Mouse (Mus musculus) embryonic facial prominence, embryonic 10.5 days (tissue): ENCODE measurements around the gene Ksr1. TPM values are rescaled to one million over a fixed set of nuclear protein-coding genes. Genes with fewer than 3 reads are reported as not detected.

Experiments used
- DNase-seq: peaks from one replicate; pipeline ENCODE4 v3.0.0-alpha.2; 2017; ENCODE audit warnings: low spot score
- H3K27ac ChIP-seq: fragments of 300-500 bp; sonication (generic); replicated peaks from 2 replicates; pipeline ENCODE4 v1.5.1; 2016; ENCODE audit warnings: mild to moderate bottlenecking
- H3K27me3 ChIP-seq: fragments of 300-500 bp; sonication (generic); replicated peaks from 2 replicates; pipeline ENCODE4 v1.6.1; 2016; ENCODE audit warnings: low read depth, mild to moderate bottlenecking; ENCODE audit not compliant: poor library complexity, severe bottlenecking
- H3K36me3 ChIP-seq: fragments of 300-500 bp; sonication (generic); replicated peaks from 2 replicates; pipeline ENCODE4 v1.6.1; 2016; ENCODE audit warnings: mild to moderate bottlenecking, moderate library complexity
- H3K4me1 ChIP-seq: fragments of 300-500 bp; sonication (generic); 2 replicates; pipeline ENCODE4 v1.6.1; 2016
- H3K4me3 ChIP-seq: fragments of 300-500 bp; sonication (generic); 2 replicates; pipeline ENCODE4 v1.5.1; 2016; ENCODE audit warnings: mild to moderate bottlenecking, moderate library complexity
- H3K9me3 ChIP-seq: fragments of 300-500 bp; sonication (generic); 2 replicates; pipeline ENCODE4 v1.6.1; 2016; ENCODE audit warnings: mild to moderate bottlenecking
- WGBS: fragments of 180-500 bp; shearing (Covaris S2); methylation state at CpG from one replicate; pipeline ENCODE4 v1.1.7; 2016; 5-methylcytosine and 5-hydroxymethylcytosine counted together
- polyA plus RNA-seq: library from polyadenylated mRNA; unstranded; fragments of >200 nt; fragmentation: Nextera tagmentation; extraction: Ambion mirVana; gene quantifications from 2 replicates; pipeline ENCODE4 v1.2.1, GENCODE M21; 2016

Ksr1 gene
- polyA plus RNA-seq, 1 experiment from 2014 or later: 1.5 TPM

GRCm38 (mm10) chr11:79144043-79144591, 2.1 kb downstream of the Ksr1 start:
- Histone ChIP-seq H3K9me3 (no peaks in the 10 kb centered on the region), H3K36me3 (no peaks in the 10 kb centered on the region), H3K4me3 (peak overlapping the region; percentile 84; the same call in 1 of the 2 replicates), H3K27me3 (peaks cover 8% of the 10 kb centered on the region; the same call in 1 of the 2 replicates), H3K27ac (no peak overlapping the region), H3K4me1 (peaks cover 44% of the 10 kb centered on the region)
- WGBS: 84% methylated on average over 2 of the region's 2 CpGs
- DNase-seq: no peak

GRCm38 (mm10) chr11:79143322-79143721, 2.9 kb downstream of the Ksr1 start:
- Histone ChIP-seq H3K9me3 (no peaks in the 10 kb centered on the region), H3K4me1 (peaks cover 44% of the 10 kb centered on the region), H3K36me3 (no peaks in the 10 kb centered on the region), H3K27ac (no peak overlapping the region), H3K27me3 (peaks cover 8% of the 10 kb centered on the region; the same call in 1 of the 2 replicates), H3K4me3 (no peak overlapping the region)
- WGBS: 88% methylated on average over 3 of the region's 3 CpGs
- no peak for DNase-seq

GRCm38 (mm10) chr11:79142381-79142780, 3.8 kb downstream of the Ksr1 start:
- no peak for DNase-seq
- Histone ChIP-seq H3K27ac (0 out of 2 replicates have a peak overlapping the region, but pooled peaks have one; percentile 24), H3K4me3 (no peak overlapping the region), H3K36me3 (no peaks in the 10 kb centered on the region), H3K4me1 (peaks cover 44% of the 10 kb centered on the region), H3K9me3 (no peaks in the 10 kb centered on the region), H3K27me3 (peaks cover 8% of the 10 kb centered on the region; the same call in 1 of the 2 replicates)
- WGBS: 87% methylated on average over 11 of the region's 11 CpGs

- Histone ChIP-seq H3K27ac (peak overlapping the region; percentile 24; the same call in 1 of the 2 replicates), H3K4me3 (peak overlapping the region; percentile 11; the same call in 1 of the 2 replicates), H3K4me1 (peaks cover 44% of the 10 kb centered on the region), H3K36me3 (no peaks in the 10 kb centered on the region), H3K9me3 (no peaks in the 10 kb centered on the region), H3K27me3 (peaks cover 8% of the 10 kb centered on the region; the same call in 1 of the 2 replicates)
- WGBS: 44% methylated on average over 11 of the region's 11 CpGs
- DNase-seq: peak; percentile 37
Measured at GRCm38 (mm10) chr11:79141235-79142109, 4.7 kb downstream of the Ksr1 start.

GRCm38 (mm10) chr11:79140511-79140888, 5.7 kb downstream of the Ksr1 start:
- DNase-seq: no peak
- 93% methylated on average over 6 of the region's 6 CpGs for WGBS
- Histone ChIP-seq H3K9me3 (no peaks in the 10 kb centered on the region), H3K4me1 (peaks cover 51% of the 10 kb centered on the region), H3K27me3 (peaks cover 8% of the 10 kb centered on the region; the same call in 1 of the 2 replicates), H3K36me3 (no peaks in the 10 kb centered on the region), H3K4me3 (no peak overlapping the region), H3K27ac (no peak overlapping the region)

GRCm38 (mm10) chr11:79139878-79140510, 6.2 kb downstream of the Ksr1 start:
- H3K27ac ChIP-seq: no peak overlapping the region
- peaks cover 50% of the 10 kb centered on the region for H3K4me1 ChIP-seq
- no peak for DNase-seq
- 90% methylated on average over 11 of the region's 11 CpGs for WGBS
- no peaks in the 10 kb centered on the region for H3K9me3 ChIP-seq
- peaks cover 5% of the 10 kb centered on the region; the same call in 1 of the 2 replicates for H3K27me3 ChIP-seq
- H3K4me3 ChIP-seq: no peak overlapping the region
- H3K36me3 ChIP-seq: no peaks in the 10 kb centered on the region

GRCm38 (mm10) chr11:79138621-79139020, 7.6 kb downstream of the Ksr1 start:
- Histone ChIP-seq H3K4me3 (no peak overlapping the region), H3K36me3 (no peaks in the 10 kb centered on the region), H3K4me1 (peaks cover 46% of the 10 kb centered on the region), H3K9me3 (no peaks in the 10 kb centered on the region), H3K27ac (no peak overlapping the region), H3K27me3 (no peaks in the 10 kb centered on the region)
- 92% methylated on average over 6 of the region's 6 CpGs for WGBS
- DNase-seq: no peak

GRCm38 (mm10) chr11:79137245-79137644, 9.0 kb downstream of the Ksr1 start:
- no peak overlapping the region for H3K4me3 ChIP-seq
- no peaks in the 10 kb centered on the region for H3K27me3 ChIP-seq
- WGBS: 84% methylated on average over 5 of the region's 5 CpGs
- peaks cover 40% of the 10 kb centered on the region for H3K4me1 ChIP-seq
- H3K36me3 ChIP-seq: no peaks in the 10 kb centered on the region
- H3K9me3 ChIP-seq: no peaks in the 10 kb centered on the region
- DNase-seq: no peak
- H3K27ac ChIP-seq: no peak overlapping the region

GRCm38 (mm10) chr11:79135685-79136360, 10.4 kb downstream of the Ksr1 start:
- no peaks in the 10 kb centered on the region for H3K36me3 ChIP-seq
- H3K4me1 ChIP-seq: peaks cover 33% of the 10 kb centered on the region
- no peaks in the 10 kb centered on the region for H3K9me3 ChIP-seq
- no peak overlapping the region for H3K4me3 ChIP-seq
- 32% methylated on average over 7 of the region's 7 CpGs for WGBS
- no peaks in the 10 kb centered on the region for H3K27me3 ChIP-seq
- peak overlapping the region; percentile 63 for H3K27ac ChIP-seq
- DNase-seq: no peak

GRCm38 (mm10) chr11:79135105-79135503, 11.1 kb downstream of the Ksr1 start:
- no peaks in the 10 kb centered on the region for H3K27me3 ChIP-seq
- no peak overlapping the region for H3K4me3 ChIP-seq
- WGBS: 97% methylated on average over 13 of the region's 13 CpGs
- no peaks in the 10 kb centered on the region for H3K36me3 ChIP-seq
- H3K27ac ChIP-seq: 0 out of 2 replicates have a peak overlapping the region, but pooled peaks have one; percentile 63
- H3K4me1 ChIP-seq: peaks cover 34% of the 10 kb centered on the region
- no peaks in the 10 kb centered on the region for H3K9me3 ChIP-seq
- no peak for DNase-seq

GRCm38 (mm10) chr11:79134416-79135104, 11.6 kb downstream of the Ksr1 start:
- H3K36me3 ChIP-seq: no peaks in the 10 kb centered on the region
- no peaks in the 10 kb centered on the region for H3K27me3 ChIP-seq
- peaks cover 35% of the 10 kb centered on the region for H3K4me1 ChIP-seq
- H3K9me3 ChIP-seq: no peaks in the 10 kb centered on the region
- no peak for DNase-seq
- no peak overlapping the region for H3K4me3 ChIP-seq
- WGBS: 88% methylated on average over 13 of the region's 13 CpGs
- H3K27ac ChIP-seq: no peak overlapping the region
